Mouse (Mus musculus) lung, postnatal 0 days (tissue): ENCODE measurements around the gene Serpina12.

Experiments used
- CTCF ChIP-seq: IDR thresholded peaks from 2 replicates; pipeline ENCODE4 v1.5.1; 2016; ENCODE audit warnings: antibody characterized with exemption, mild to moderate bottlenecking
- EP300 ChIP-seq: IDR thresholded peaks from 2 replicates; pipeline ENCODE4 v1.6.1; 2016; ENCODE audit warnings: antibody characterized with exemption, mild to moderate bottlenecking, control low read depth

- TF ChIP-seq CTCF: no peak
- TF ChIP-seq EP300: no peak
These were observed 44.6 kb downstream of the Serpina12 start for GRCm38 (mm10) chr12:103999611-104000010.
